Mouse (Mus musculus): ENCODE results near the gene Slc4a8.

GRCm38 (mm10) chr15:100727834-100728233 is 33.7 kb upstream of the Slc4a8 start:
- TF ChIP-seq GATA1 (IDR thresholded peaks at IDR 0.05; ENCODE audit: borderline replicate concordance, low read length), result no peak
- no peak for TF ChIP-seq FLI1 (IDR thresholded peaks at IDR 0.05; ENCODE audit: low read length)

Data from megakaryocyte, embryonic 14.5 days (primary cell).